Mouse (Mus musculus): ENCODE data around the gene Supt7l. TPM values are rescaled to one million over a fixed set of nuclear protein-coding genes. Genes with fewer than 3 reads are reported as not detected.

The Supt7l gene
- polyA plus RNA-seq, 1 experiment from 2014 or later, result 7.3 TPM

GRCm38 (mm10) chr5:31485440-31485839 lies 42.2 kb downstream of the Supt7l start, which contains the start of gene 4930548H24Rik:
4930548H24Rik (plus strand) TSS chr5:31485740.
- Histone ChIP-seq H3K4me3 (ENCODE audit: low read depth, low read length) (no peak within 1 kb of the TSS), H3K27ac (ENCODE audit: low read depth, low read length) (no peak within 1 kb of the TSS), H3K9ac (ENCODE audit: low read depth, low read length) (no peak within 1 kb of the TSS), H3K36me3 (ENCODE audit: control insufficient read depth, insufficient read depth) (peaks cover 12% of the 10 kb centered on the region), H3K4me2 (replicated peaks; ENCODE audit: low read depth) (no peak within 1 kb of the TSS), H3K27me3 (replicated peaks; ENCODE audit: control insufficient read depth, insufficient read depth, low read length) (no peaks in the 10 kb centered on the region), H3K4me1 (replicated peaks; ENCODE audit: control insufficient read depth, insufficient read depth, low read length) (no peaks in the 10 kb centered on the region), H3K9me3 (ENCODE audit: control insufficient read depth) (no peaks in the 10 kb centered on the region)
- no peak for ATAC-seq
- TF ChIP-seq CTCF (IDR thresholded peaks at IDR 0.05; ENCODE audit: low read depth), result no peak
- 97% methylated on average over 3 of the region's 3 CpGs for WGBS

GRCm38 (mm10) chr5:31480536-31480935 lies 47.1 kb downstream of the Supt7l start:
- Histone ChIP-seq H3K36me3 (ENCODE audit: control insufficient read depth, insufficient read depth) (peaks cover 60% of the 10 kb centered on the region), H3K4me1 (replicated peaks; ENCODE audit: control insufficient read depth, insufficient read depth, low read length) (no peaks in the 10 kb centered on the region), H3K4me2 (replicated peaks; ENCODE audit: low read depth) (no peak overlapping the region), H3K4me3 (ENCODE audit: low read depth, low read length) (no peak overlapping the region), H3K27me3 (replicated peaks; ENCODE audit: control insufficient read depth, insufficient read depth, low read length) (no peaks in the 10 kb centered on the region), H3K27ac (ENCODE audit: low read depth, low read length) (no peak overlapping the region), H3K9me3 (ENCODE audit: control insufficient read depth) (no peaks in the 10 kb centered on the region), H3K9ac (ENCODE audit: low read depth, low read length) (no peak overlapping the region)
- no peak for ATAC-seq
- TF ChIP-seq CTCF (IDR thresholded peaks at IDR 0.05; ENCODE audit: low read depth), result no peak
- 92% methylated on average over 4 of the region's 4 CpGs for WGBS

GRCm38 (mm10) chr5:31470334-31470733 lies 57.3 kb downstream of the Supt7l start:
- Histone ChIP-seq H3K36me3 (ENCODE audit: control insufficient read depth, insufficient read depth) (peaks cover 75% of the 10 kb centered on the region), H3K4me2 (replicated peaks; ENCODE audit: low read depth) (no peak overlapping the region), H3K9ac (ENCODE audit: low read depth, low read length) (no peak overlapping the region), H3K27ac (ENCODE audit: low read depth, low read length) (no peak overlapping the region), H3K4me3 (ENCODE audit: low read depth, low read length) (no peak overlapping the region), H3K27me3 (replicated peaks; ENCODE audit: control insufficient read depth, insufficient read depth, low read length) (no peaks in the 10 kb centered on the region), H3K9me3 (ENCODE audit: control insufficient read depth) (no peaks in the 10 kb centered on the region), H3K4me1 (replicated peaks; ENCODE audit: control insufficient read depth, insufficient read depth, low read length) (no peaks in the 10 kb centered on the region)
- ATAC-seq, result no peak
- 73% methylated on average over 7 of the region's 7 CpGs for WGBS
- TF ChIP-seq CTCF (IDR thresholded peaks at IDR 0.05; ENCODE audit: low read depth), result peak; percentile 81

- Histone ChIP-seq H3K9ac (ENCODE audit: low read depth, low read length) (no peak overlapping the region), H3K27ac (ENCODE audit: low read depth, low read length) (no peak overlapping the region), H3K36me3 (ENCODE audit: control insufficient read depth, insufficient read depth) (peaks cover 72% of the 10 kb centered on the region), H3K4me1 (replicated peaks; ENCODE audit: control insufficient read depth, insufficient read depth, low read length) (no peaks in the 10 kb centered on the region), H3K4me3 (ENCODE audit: low read depth, low read length) (no peak overlapping the region), H3K4me2 (replicated peaks; ENCODE audit: low read depth) (no peak overlapping the region), H3K27me3 (replicated peaks; ENCODE audit: control insufficient read depth, insufficient read depth, low read length) (no peaks in the 10 kb centered on the region), H3K9me3 (ENCODE audit: control insufficient read depth) (no peaks in the 10 kb centered on the region)
- WGBS, result 90% methylated on average over 6 of the region's 6 CpGs
- TF ChIP-seq CTCF (IDR thresholded peaks at IDR 0.05; ENCODE audit: low read depth), result no peak
- no peak for ATAC-seq
Observed at GRCm38 (mm10) chr5:31469711-31470110, 57.9 kb downstream of the Supt7l start.

GRCm38 (mm10) chr5:31467798-31468197 lies 59.8 kb downstream of the Supt7l start:
- H3K9ac ChIP-seq (ENCODE audit: low read depth, low read length), result no peak overlapping the region
- no peak overlapping the region for H3K4me3 ChIP-seq (ENCODE audit: low read depth, low read length)
- TF ChIP-seq CTCF (IDR thresholded peaks at IDR 0.05; ENCODE audit: low read depth), result no peak
- no peak overlapping the region for H3K4me2 ChIP-seq (replicated peaks; ENCODE audit: low read depth)
- H3K36me3 ChIP-seq (ENCODE audit: control insufficient read depth, insufficient read depth), result peaks cover 53% of the 10 kb centered on the region
- H3K27ac ChIP-seq (ENCODE audit: low read depth, low read length), result no peak overlapping the region
- no peaks in the 10 kb centered on the region for H3K27me3 ChIP-seq (replicated peaks; ENCODE audit: control insufficient read depth, insufficient read depth, low read length)
- H3K4me1 ChIP-seq (replicated peaks; ENCODE audit: control insufficient read depth, insufficient read depth, low read length), result no peaks in the 10 kb centered on the region
- no peaks in the 10 kb centered on the region for H3K9me3 ChIP-seq (ENCODE audit: control insufficient read depth)
- ATAC-seq, result no peak
- 84% methylated on average over 3 of the region's 3 CpGs for WGBS

Other genes starting within 250 kb of the Supt7l start
- gene Ift172, start 236.7 kb downstream of the Supt7l start, polyA plus RNA-seq (2015; fragmentation: Nextera tagmentation; extraction: Ambion mirVana), result 28.3 and 30.4 TPM in 2 replicates
- 6.2 and 7.2 TPM in 2 replicates for gene Fndc4, start 231.7 kb downstream of the Supt7l start, polyA plus RNA-seq (2015; fragmentation: Nextera tagmentation; extraction: Ambion mirVana)
- gene Gckr, start 230.4 kb downstream of the Supt7l start, polyA plus RNA-seq (2015; fragmentation: Nextera tagmentation; extraction: Ambion mirVana), result 0.10 TPM in 1 of 2 replicates, not detected in the other
- 9.3 and 10.2 TPM in 2 replicates for gene Zfp512, start 75.4 kb downstream of the Supt7l start, polyA plus RNA-seq (2015; fragmentation: Nextera tagmentation; extraction: Ambion mirVana)
- not detected in 2 replicates for gene 4930548H24Rik, start 42.1 kb downstream of the Supt7l start, polyA plus RNA-seq (2015; fragmentation: Nextera tagmentation; extraction: Ambion mirVana)
- gene Gpn1, start 33.1 kb downstream of the Supt7l start, polyA plus RNA-seq (2015; fragmentation: Nextera tagmentation; extraction: Ambion mirVana), result 12.8 and 14.1 TPM in 2 replicates
- gene Slc4a1ap, start 812 bp downstream of the Supt7l start, polyA plus RNA-seq (2015; fragmentation: Nextera tagmentation; extraction: Ambion mirVana), result 13.6 and 15.5 TPM in 2 replicates
- gene Mrpl33, start 69.1 kb upstream of the Supt7l start, polyA plus RNA-seq (2015; fragmentation: Nextera tagmentation; extraction: Ambion mirVana), result 337 and 357 TPM in 2 replicates
- 20.7 and 22.3 TPM in 2 replicates for gene Rbks, start 169.8 kb upstream of the Supt7l start, polyA plus RNA-seq (2015; fragmentation: Nextera tagmentation; extraction: Ambion mirVana)
- gene Babam2, start 169.9 kb upstream of the Supt7l start, polyA plus RNA-seq (2015; fragmentation: Nextera tagmentation; extraction: Ambion mirVana), result 51.9 and 53.8 TPM in 2 replicates

All from intestine, postnatal 0 days (tissue).